ENCODE assay signal across 8 mouse cellular contexts in genomic region chr8:94992534-94992933, GRCm38 (mm10). TPM values are rescaled to one million over a fixed set of nuclear protein-coding genes. Genes with fewer than 3 reads are reported as not detected.
DNase-seq lines count a peak whose midpoint lies in the region; ATAC-seq lines count a peak whose summit lies in the region.

No protein-coding gene starts in this region.

- peak overlapping the region; percentile 73 for H3K27ac ChIP-seq in intestine, embryonic 15.5 days
- peak overlapping the region; percentile 11; the same call in 1 of the 2 replicates for H3K27ac ChIP-seq in neural tube, embryonic 12.5 days

- peaks cover 47% of the 10 kb centered on the region for H3K4me1 ChIP-seq in intestine, embryonic 15.5 days (replicated peaks)
- peaks cover 54% of the 10 kb centered on the region for H3K4me1 ChIP-seq in neural tube, embryonic 12.5 days

- intact Hi-C loops in left cerebral cortex, postnatal 4 days (cut with DNase I) = no loop called here

- H3K36me3 ChIP-seq in intestine, embryonic 15.5 days = no peaks in the 10 kb centered on the region
- no peaks in the 10 kb centered on the region for H3K36me3 ChIP-seq in neural tube, embryonic 12.5 days

- H3K9me3 ChIP-seq in intestine, embryonic 15.5 days = no peaks in the 10 kb centered on the region
- H3K9me3 ChIP-seq in neural tube, embryonic 12.5 days = no peaks in the 10 kb centered on the region

- no peak overlapping the region for H3K4me2 ChIP-seq in intestine, embryonic 15.5 days (replicated peaks)
- peak overlapping the region; percentile 44 for H3K4me2 ChIP-seq in neural tube, embryonic 12.5 days (replicated peaks)

- no peak overlapping the region for H3K4me3 ChIP-seq in intestine, embryonic 15.5 days (replicated peaks)
- no peak overlapping the region for H3K4me3 ChIP-seq in neural tube, embryonic 12.5 days

- no peak overlapping the region for H3K9ac ChIP-seq in intestine, embryonic 15.5 days
- H3K9ac ChIP-seq in neural tube, embryonic 12.5 days = no peak overlapping the region

- no peak for ATAC-seq in intestine, embryonic 15.5 days
- ATAC-seq in neural tube, embryonic 12.5 days (ENCODE audit: low FRiP score, low read depth) = no peak

- DNase-seq in adrenal gland, adult 2 months = peak; percentile 68
- DNase-seq in cerebellum, adult 18-20 months = peak; percentile 53 to 55
- DNase-seq in frontal cortex, postnatal 14 days (ENCODE audit: low spot score in 2 of 2) = peak; percentile 59 to 73
- DNase-seq in left cerebral cortex, postnatal 4 days = peak; percentile 87
- DNase-seq in B cell, adult 2 months = no peak
- DNase-seq in urinary bladder, adult 2 months (ENCODE audit: low spot score) = no peak

- 55% methylated on average over 5 of the region's 5 CpGs for WGBS in intestine, embryonic 15.5 days
- 35% methylated on average over 5 of the region's 5 CpGs for WGBS in neural tube, embryonic 12.5 days

- no peaks in the 10 kb centered on the region for H3K27me3 ChIP-seq in intestine, embryonic 15.5 days (replicated peaks)
- H3K27me3 ChIP-seq in neural tube, embryonic 12.5 days (replicated peaks) = no peaks in the 10 kb centered on the region

RNA-seq across cellular contexts. Expression of gene Adgrg1, which starts 18.0 kb away (rescaled TPM):
- total RNA-seq in adrenal gland, adult 2 months (2021) = 10 to 100 TPM; 17.3 to 24.3 TPM
- polyA plus RNA-seq in adrenal gland, adult 2 months (2012; rRNA removed) = 40.2 and 56.5 TPM in 2 replicates
- polyA plus RNA-seq in intestine, embryonic 15.5 days (2015; fragmentation: Nextera tagmentation; extraction: Ambion mirVana) = 22.4 and 23.8 TPM in 2 replicates
- total RNA-seq in left cerebral cortex, postnatal 4 days (2021) = 100 to 1,000 TPM; 125 to 153 TPM
- 177 and 208 TPM in 2 replicates for polyA plus RNA-seq in neural tube, embryonic 12.5 days (2016; fragmentation: Nextera tagmentation; extraction: Ambion mirVana)
- 47.4 and 52.8 TPM in 2 replicates for polyA plus RNA-seq in urinary bladder, adult 2 months (2012; rRNA removed)

RNA-seq across cellular contexts. Expression of gene Adgrg3, which starts 25.0 kb away (rescaled TPM):
- total RNA-seq in adrenal gland, adult 2 months (2021) = 1 to 10 TPM; 2.0 to 2.8 TPM
- 9.1 and 11.2 TPM in 2 replicates for polyA plus RNA-seq in adrenal gland, adult 2 months (2012; rRNA removed)
- 3.4 and 3.5 TPM in 2 replicates for polyA plus RNA-seq in intestine, embryonic 15.5 days (2015; fragmentation: Nextera tagmentation; extraction: Ambion mirVana)
- 1 to 10 TPM; 1.1 to 2.1 TPM for total RNA-seq in left cerebral cortex, postnatal 4 days (2021)
- polyA plus RNA-seq in neural tube, embryonic 12.5 days (2016; fragmentation: Nextera tagmentation; extraction: Ambion mirVana) = 2.4 and 2.6 TPM in 2 replicates
- 4.9 and 6.3 TPM in 2 replicates for polyA plus RNA-seq in urinary bladder, adult 2 months (2012; rRNA removed)

Comparison
In these comparisons a context has a peak if more than half of its experiments do, and no peak if none do; other contexts are left out.
1. DNase-seq: peak in adrenal gland, adult 2 months (single experiment), cerebellum, adult 18-20 months (2 of 2), frontal cortex, postnatal 14 days (2 of 2) and left cerebral cortex, postnatal 4 days (single experiment); none in B cell, adult 2 months (0 of 2) and urinary bladder, adult 2 months (single experiment).